Mouse (Mus musculus) lung, postnatal 0 days (tissue): Measurements from ENCODE around the gene Trim66.

Source experiments
- CTCF ChIP-seq: IDR thresholded peaks from 2 replicates; pipeline ENCODE4 v1.5.1; 2016; ENCODE audit warnings: antibody characterized with exemption, mild to moderate bottlenecking
- EP300 ChIP-seq: IDR thresholded peaks from 2 replicates; pipeline ENCODE4 v1.6.1; 2016; ENCODE audit warnings: antibody characterized with exemption, mild to moderate bottlenecking, control low read depth

DNA sequence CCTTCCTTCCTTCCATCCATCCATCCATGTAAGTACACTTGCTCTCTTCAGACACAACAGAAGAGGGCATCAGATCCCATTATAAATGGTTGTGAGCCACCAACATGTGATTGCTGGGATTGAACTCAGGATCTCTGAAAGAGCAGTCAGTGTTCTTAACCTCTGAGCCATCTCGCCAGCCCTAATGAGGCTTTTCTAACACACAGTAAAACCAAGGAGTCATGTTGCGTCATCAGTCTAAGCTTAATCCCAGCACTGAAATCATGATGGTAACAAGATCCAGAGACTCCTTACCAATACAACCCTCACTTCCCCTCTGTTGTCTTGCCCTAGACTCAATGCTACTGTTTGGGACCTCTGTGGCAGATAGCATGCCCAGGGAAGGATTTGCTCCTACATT is 38.3 kb upstream of the Trim66 start:
- TF ChIP-seq CTCF (no peak), EP300 (no peak)
